Mouse (Mus musculus): ENCODE measurements around the gene Meiob. TPM values are rescaled to one million over a fixed set of nuclear protein-coding genes. Genes with fewer than 3 reads are reported as not detected.

Gene Meiob
- total and polyA plus RNA-seq, 3 experiments = 0.13 to 8.4 (median 1.9) TPM

GRCm38 (mm10) chr17:24881738-24882440 lies 77.8 kb downstream of the Meiob start:
- Histone ChIP-seq H3K36me3 (replicated peaks) (peaks cover 60% of the 10 kb centered on the region), H3K9me3 (replicated peaks) (no peaks in the 10 kb centered on the region), H3K4me3 (ENCODE audit: low read depth, low read length) (no peak overlapping the region), H3K4me1 (ENCODE audit: insufficient read depth, low read depth, low read length) (peaks cover 56% of the 10 kb centered on the region), H3K27me3 (ENCODE audit: insufficient read depth, low read length) (peaks cover 9% of the 10 kb centered on the region; the same call in 1 of the 2 replicates)
- DNase-seq (ENCODE audit: low spot score) (no peak), ATAC-seq (ENCODE audit: extremely low read depth, insufficient number of reproducible peaks, low FRiP score, poor library complexity, severe bottlenecking) (no peak)
- peak; percentile 66 for TF ChIP-seq CTCF (IDR thresholded peaks at IDR 0.05; ENCODE audit: low read depth, low read length)
- TF ChIP-seq TAL1 (conservative IDR thresholded peaks at IDR 0.05; ENCODE audit: low read depth, low read length) = no peak

DNA sequence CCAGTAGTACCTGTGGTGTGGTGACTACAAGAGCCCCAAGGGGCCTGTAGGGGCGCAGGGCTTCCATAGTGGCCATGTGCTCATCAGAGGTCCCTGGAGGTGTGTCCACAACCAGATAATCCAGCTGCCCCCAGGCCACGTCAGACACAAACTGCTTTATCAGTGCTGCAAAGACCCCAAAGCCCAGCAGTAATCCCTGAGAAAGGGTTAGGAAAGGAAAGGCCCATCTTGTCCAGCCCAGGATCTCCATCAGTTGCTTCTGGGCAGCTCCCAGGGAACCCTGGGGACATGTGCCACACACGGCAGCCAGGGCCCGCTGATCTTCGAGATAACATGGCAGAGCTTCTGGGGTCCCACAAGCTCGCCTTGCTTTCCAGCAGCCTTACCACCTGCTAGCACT lies 80.3 kb downstream of the Meiob start:
- peaks cover 77% of the 10 kb centered on the region for H3K36me3 ChIP-seq (replicated peaks)
- no peak for ATAC-seq (ENCODE audit: extremely low read depth, insufficient number of reproducible peaks, low FRiP score, poor library complexity, severe bottlenecking)
- peaks cover 58% of the 10 kb centered on the region for H3K4me1 ChIP-seq (ENCODE audit: insufficient read depth, low read depth, low read length)
- H3K4me3 ChIP-seq (ENCODE audit: low read depth, low read length) = peak overlapping the region; percentile 95; the same call in 1 of the 2 replicates
- no peak for DNase-seq (ENCODE audit: low spot score)
- no peaks in the 10 kb centered on the region for H3K27me3 ChIP-seq (ENCODE audit: insufficient read depth, low read length)
- no peaks in the 10 kb centered on the region for H3K9me3 ChIP-seq (replicated peaks)
- TF ChIP-seq POLR2AphosphoS5 (IDR thresholded peaks at IDR 0.05; ENCODE audit: insufficient replicate concordance, low read depth, low read length) (no peak), GATA2 (IDR thresholded peaks at IDR 0.05; ENCODE audit: borderline replicate concordance, low read depth, low read length) (no peak), TAL1 (conservative IDR thresholded peaks at IDR 0.05; ENCODE audit: low read depth, low read length) (no peak), CTCF (IDR thresholded peaks at IDR 0.05; ENCODE audit: low read depth, low read length) (no peak), GATA1 (IDR thresholded peaks at IDR 0.05; ENCODE audit: borderline replicate concordance, low read length) (no peak)

GRCm38 (mm10) chr17:24885356-24886133 lies 81.5 kb downstream of the Meiob start:
- Histone ChIP-seq H3K36me3 (replicated peaks) (peaks cover 79% of the 10 kb centered on the region), H3K4me3 (ENCODE audit: low read depth, low read length) (peak overlapping the region; percentile 95), H3K4me1 (ENCODE audit: insufficient read depth, low read depth, low read length) (peaks cover 69% of the 10 kb centered on the region), H3K27me3 (ENCODE audit: insufficient read depth, low read length) (no peaks in the 10 kb centered on the region), H3K9me3 (replicated peaks) (no peaks in the 10 kb centered on the region)
- ATAC-seq (ENCODE audit: extremely low read depth, insufficient number of reproducible peaks, low FRiP score, poor library complexity, severe bottlenecking) = no peak
- no peak for DNase-seq (ENCODE audit: low spot score)
- TF ChIP-seq GATA2 (IDR thresholded peaks at IDR 0.05; ENCODE audit: borderline replicate concordance, low read depth, low read length) = no peak
- no peak for TF ChIP-seq GATA1 (IDR thresholded peaks at IDR 0.05; ENCODE audit: borderline replicate concordance, low read length)
- no peak for TF ChIP-seq CTCF (IDR thresholded peaks at IDR 0.05; ENCODE audit: low read depth, low read length)
- no peak for TF ChIP-seq TAL1 (conservative IDR thresholded peaks at IDR 0.05; ENCODE audit: low read depth, low read length)
- no peak for TF ChIP-seq POLR2AphosphoS5 (IDR thresholded peaks at IDR 0.05; ENCODE audit: insufficient replicate concordance, low read depth, low read length)

DNA sequence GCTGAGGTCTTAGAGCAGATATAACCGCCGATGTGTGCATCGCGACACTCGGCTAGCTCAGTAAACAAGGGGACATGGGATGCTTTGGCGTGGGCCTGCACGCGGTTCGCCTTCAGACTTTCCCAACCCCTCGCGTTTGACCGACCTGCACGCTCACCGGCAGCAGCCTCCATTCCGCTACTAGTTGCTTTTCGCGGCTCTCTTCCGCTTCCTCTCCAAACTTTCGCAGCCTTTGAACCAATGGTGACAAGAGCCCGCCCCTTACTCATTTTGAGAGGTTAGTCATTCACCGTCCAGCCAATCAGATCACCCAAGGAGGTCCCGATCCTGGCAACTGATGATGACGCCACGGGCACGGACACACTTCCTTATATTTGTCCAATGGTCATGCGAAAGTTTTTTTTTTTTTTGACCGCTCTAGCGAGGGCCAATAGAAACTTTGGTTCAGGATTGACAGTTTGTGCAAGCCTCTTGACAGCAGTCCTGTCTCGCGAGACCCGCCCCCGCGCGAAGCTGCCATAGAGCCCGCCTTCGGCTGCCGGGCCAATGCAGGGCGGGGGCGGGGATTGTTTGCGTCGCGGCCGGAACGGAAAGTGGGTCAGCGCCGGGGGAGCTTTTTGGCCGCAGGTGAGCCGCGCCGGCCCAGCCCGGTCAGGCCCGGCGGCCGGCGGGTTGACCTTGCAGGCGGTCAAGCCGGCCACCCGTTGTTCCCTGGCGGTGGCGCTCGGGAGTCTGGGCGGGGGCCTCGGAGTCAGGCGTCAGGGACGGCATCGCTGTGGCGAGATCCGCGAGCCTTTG lies 82.2 kb downstream of the Meiob start, which contains the start of the genes Nubp2 and Spsb3:
Gene Nubp2, minus strand, starts transcription at position 216 of the 798 bp plus-strand sequence.
Gene Spsb3, plus strand, starts transcription at position 510 of the 798 bp plus-strand sequence.
- Histone ChIP-seq H3K9me3 (replicated peaks) (no peaks in the 10 kb centered on the region), H3K27me3 (ENCODE audit: insufficient read depth, low read length) (no peaks in the 10 kb centered on the region), H3K4me1 (ENCODE audit: insufficient read depth, low read depth, low read length) (peaks cover 77% of the 10 kb centered on the region), H3K4me3 (ENCODE audit: low read depth, low read length) (peak within 1 kb of the TSS; percentile 95), H3K36me3 (replicated peaks) (peaks cover 79% of the 10 kb centered on the region)
- peak; percentile 99 for DNase-seq (ENCODE audit: low spot score)
- ATAC-seq (ENCODE audit: extremely low read depth, insufficient number of reproducible peaks, low FRiP score, poor library complexity, severe bottlenecking) = peak; percentile 96
- TF ChIP-seq TAL1 (conservative IDR thresholded peaks at IDR 0.05; ENCODE audit: low read depth, low read length) = no peak
- TF ChIP-seq CTCF (IDR thresholded peaks at IDR 0.05; ENCODE audit: low read depth, low read length) = no peak
- TF ChIP-seq GATA1 (IDR thresholded peaks at IDR 0.05; ENCODE audit: borderline replicate concordance, low read length) = no peak
- no peak for TF ChIP-seq POLR2AphosphoS5 (IDR thresholded peaks at IDR 0.05; ENCODE audit: insufficient replicate concordance, low read depth, low read length)
- no peak for TF ChIP-seq GATA2 (IDR thresholded peaks at IDR 0.05; ENCODE audit: borderline replicate concordance, low read depth, low read length)

DNA sequence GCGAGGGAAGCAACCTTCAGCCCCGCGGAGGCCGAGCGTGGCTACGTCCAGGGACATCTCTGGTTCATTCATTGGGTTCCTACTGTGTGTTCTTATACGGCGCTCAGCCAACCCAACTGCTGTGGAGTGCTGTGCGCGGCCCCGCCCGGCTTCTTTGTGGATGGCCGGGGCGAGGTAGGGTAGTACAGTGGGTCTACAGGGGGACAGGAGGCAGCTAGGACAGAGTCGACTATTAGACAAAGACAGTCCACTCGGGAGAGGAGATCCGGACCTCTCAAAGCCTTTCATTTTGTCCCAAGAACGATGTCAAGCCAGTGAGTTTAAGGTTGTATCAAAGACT lies 82.8 kb downstream of the Meiob start:
- DNase-seq (ENCODE audit: low spot score) (no peak), ATAC-seq (ENCODE audit: extremely low read depth, insufficient number of reproducible peaks, low FRiP score, poor library complexity, severe bottlenecking) (no peak)
- TF ChIP-seq GATA1 (IDR thresholded peaks at IDR 0.05; ENCODE audit: borderline replicate concordance, low read length) (no peak), POLR2AphosphoS5 (IDR thresholded peaks at IDR 0.05; ENCODE audit: insufficient replicate concordance, low read depth, low read length) (no peak), GATA2 (IDR thresholded peaks at IDR 0.05; ENCODE audit: borderline replicate concordance, low read depth, low read length) (no peak), TAL1 (conservative IDR thresholded peaks at IDR 0.05; ENCODE audit: low read depth, low read length) (no peak), CTCF (IDR thresholded peaks at IDR 0.05; ENCODE audit: low read depth, low read length) (no peak)
- Histone ChIP-seq H3K36me3 (replicated peaks) (peaks cover 77% of the 10 kb centered on the region), H3K27me3 (ENCODE audit: insufficient read depth, low read length) (no peaks in the 10 kb centered on the region), H3K4me3 (ENCODE audit: low read depth, low read length) (peak overlapping the region; percentile 95), H3K9me3 (replicated peaks) (no peaks in the 10 kb centered on the region), H3K4me1 (ENCODE audit: insufficient read depth, low read depth, low read length) (peaks cover 75% of the 10 kb centered on the region)
